ENCODE assay signal across 17 mouse cellular contexts in genomic region chr1:148722106-148722505, GRCm38 (mm10).
DNase-seq lines count a peak whose midpoint lies in the region; TF ChIP-seq lines count a peak whose summit lies in the region.
"Had no signal": no experiment of that assay in that cellular context is flagged by ENCODE, and none has a peak within 500 bp of the region (broad histone marks: within the 10 kb centered on the region; RNA-seq: fewer than 3 reads in every experiment).

No protein-coding gene starts in this region.

- TF ChIP-seq CTCF in MEL (IDR thresholded peaks at IDR 0.05 in 2 of 3, conservative IDR thresholded peaks at IDR 0.05 in 1 of 3; ENCODE audit: control insufficient read depth in 1 of 3, insufficient read depth in 1 of 3, low read depth in 2 of 3, low read length in 3 of 3, poor library complexity in 1 of 3, severe bottlenecking in 1 of 3): no peak

- no peaks in the 10 kb centered on the region for H3K27me3 ChIP-seq in MEL (ENCODE audit: control insufficient read depth in 1 of 2, insufficient read depth in 2 of 2, low read length in 2 of 2)
- H3K27me3 ChIP-seq: CH12.LX, Patski had no signal

- no peak overlapping the region for H3K27ac ChIP-seq in MEL (ENCODE audit: control insufficient read depth, low read depth, low read length)

- H3K9ac ChIP-seq in MEL (ENCODE audit: control insufficient read depth, low read depth, low read length, poor library complexity, severe bottlenecking): no peak overlapping the region

- no peaks in the 10 kb centered on the region for H3K4me1 ChIP-seq in MEL (ENCODE audit: control insufficient read depth in 1 of 2, insufficient read depth in 2 of 2, low read length in 2 of 2)

- H3K9me3 ChIP-seq in MEL (replicated peaks; ENCODE audit: insufficient read depth, low read length): no peaks in the 10 kb centered on the region
- H3K9me3 ChIP-seq: G1E had no signal

- no peak for DNase-seq in MEL (ENCODE audit: low read depth, low spot score)
- DNase-seq in gastrocnemius, adult 8-10 months (ENCODE audit: low spot score in 2 of 2): no peak
- DNase-seq: adrenal gland, adult 2 months; adrenal gland, adult 8-10 months; adrenal gland, postnatal 10 days; adrenal gland, postnatal 14 days; adrenal gland, postnatal 25 days; adrenal gland, postnatal 36 days; B cell, adult 2 months; cerebellum, adult 11 months; cerebellum, adult 11-12 months; cerebellum, adult 18-20 months; cerebellum, adult 2 months; cerebellum, adult 8-10 months had no signal

- peak; percentile 41 to 61; a peak in 3 of 4 replicates for TF ChIP-seq EP300 in MEL (IDR thresholded peaks at IDR 0.05; ENCODE audit: low read depth in 1 of 2, low read length in 2 of 2)

- TF ChIP-seq POLR2A in MEL (IDR thresholded peaks at IDR 0.05; ENCODE audit: control insufficient read depth in 1 of 2, insufficient read depth in 1 of 2, low read depth in 1 of 2, low read length in 2 of 2, poor library complexity in 1 of 2): no peak

- H3K4me3 ChIP-seq in MEL (ENCODE audit: control insufficient read depth in 1 of 2, insufficient read depth in 1 of 2, low read depth in 2 of 2, low read length in 2 of 2): no peak overlapping the region

- TF ChIP-seq RAD21 in MEL (IDR thresholded peaks at IDR 0.05; ENCODE audit: low read depth, low read length): no peak

- H3K36me3 ChIP-seq in MEL (ENCODE audit: control insufficient read depth in 1 of 2, insufficient read depth in 2 of 2, low read length in 2 of 2): no peaks in the 10 kb centered on the region
- H3K36me3 ChIP-seq: G1E had no signal

- H3K79me2 ChIP-seq in MEL (ENCODE audit: control insufficient read depth, insufficient read depth, low read length, poor library complexity): no peaks in the 10 kb centered on the region

TF ChIP-seq in MEL, 35 proteins besides CTCF, POLR2A, EP300 and RAD21:
- TF ChIP-seq TBP (IDR thresholded peaks at IDR 0.05; ENCODE audit: low read depth, low read length): no peak
- no peak for TF ChIP-seq MXI1 (IDR thresholded peaks at IDR 0.05; ENCODE audit: low read depth, low read length)
- TF ChIP-seq MEF2A (IDR thresholded peaks at IDR 0.05; ENCODE audit: extremely low read depth, insufficient replicate concordance, low read depth, low read length, poor library complexity, severe bottlenecking): no peak
- TF ChIP-seq BHLHE40 (IDR thresholded peaks at IDR 0.05; ENCODE audit: borderline replicate concordance, low read depth, low read length): peak; percentile 36; the same call in 1 of the 2 replicates
- TF ChIP-seq ZC3H11A (IDR thresholded peaks at IDR 0.05; ENCODE audit: low read depth, low read length): no peak
- no peak for TF ChIP-seq MYC (IDR thresholded peaks at IDR 0.05; ENCODE audit: low read depth, low read length)
- TF ChIP-seq JUND (IDR thresholded peaks at IDR 0.05; ENCODE audit: low read depth, low read length): no peak
- no peak for TF ChIP-seq ELF1 (IDR thresholded peaks at IDR 0.05; ENCODE audit: low read depth, low read length)
- peak; percentile 59 for TF ChIP-seq GATA1 (IDR thresholded peaks at IDR 0.05; ENCODE audit: low read depth, low read length)
- no peak for TF ChIP-seq MAX (IDR thresholded peaks at IDR 0.05; ENCODE audit: low read length)
- TF ChIP-seq TAL1 (IDR thresholded peaks at IDR 0.05; ENCODE audit: low read length): no peak
- no peak for TF ChIP-seq GABPA (IDR thresholded peaks at IDR 0.05; ENCODE audit: low read depth, low read length)
- TF ChIP-seq E2F4 (IDR thresholded peaks at IDR 0.05; ENCODE audit: borderline replicate concordance, low read depth, low read length): no peak
- TF ChIP-seq CHD1 (IDR thresholded peaks at IDR 0.05; ENCODE audit: low read depth, low read length): no peak
- no peak for TF ChIP-seq SIN3A (IDR thresholded peaks at IDR 0.05; ENCODE audit: low read length)
- no peak for TF ChIP-seq SMC3 (IDR thresholded peaks at IDR 0.05; ENCODE audit: low read depth, low read length)
- TF ChIP-seq ZMIZ1 (IDR thresholded peaks at IDR 0.05; ENCODE audit: low read depth, low read length): no peak
- no peak for TF ChIP-seq MYB (IDR thresholded peaks at IDR 0.05; ENCODE audit: low read depth, low read length)
- peak; percentile 67; the same call in 1 of the 2 replicates for TF ChIP-seq ETS1 (IDR thresholded peaks at IDR 0.05; ENCODE audit: low read depth, low read length)
- no peak for TF ChIP-seq ZNF384 (IDR thresholded peaks at IDR 0.05; ENCODE audit: low read depth, low read length)
- TF ChIP-seq TCF12 (IDR thresholded peaks at IDR 0.05; ENCODE audit: low read depth, low read length): peak; percentile 57; the same call in 1 of the 2 replicates
- no peak for TF ChIP-seq NELFE (IDR thresholded peaks at IDR 0.05; ENCODE audit: low read depth, low read length)
- TF ChIP-seq UBTF (IDR thresholded peaks at IDR 0.05; ENCODE audit: borderline replicate concordance, insufficient read depth, low read depth, low read length): no peak
- no peak for TF ChIP-seq KAT2A (conservative IDR thresholded peaks at IDR 0.05; ENCODE audit: low read depth, low read length)
- no peak for TF ChIP-seq MAZ (IDR thresholded peaks at IDR 0.05; ENCODE audit: low read depth, low read length)
- TF ChIP-seq CHD2 (IDR thresholded peaks at IDR 0.05; ENCODE audit: low read length): no peak
- TF ChIP-seq USF2 (IDR thresholded peaks at IDR 0.05; ENCODE audit: borderline replicate concordance in 1 of 2, insufficient read depth in 1 of 2, low read depth in 1 of 2, low read length in 2 of 2): no peak
- no peak for TF ChIP-seq USF1 (IDR thresholded peaks at IDR 0.05; ENCODE audit: low read depth, low read length)
